Mouse (Mus musculus) cerebellum, adult 2 months (tissue): ENCODE data around the gene Qrich1.

ENCODE experiments used
- CTCF ChIP-seq: fragments of 200-500 bp; IDR thresholded peaks from 2 replicates; pipeline ENCODE4 v1.5.1; 2011; ENCODE audit warnings: low read depth, mild to moderate bottlenecking, control low read depth, low read length, moderate library complexity, borderline replicate concordance; ENCODE audit not compliant: insufficient read depth
- POLR2A ChIP-seq: fragments of 200-500 bp; IDR thresholded peaks from 2 replicates; pipeline ENCODE4 v1.6.1; 2011; ENCODE audit warnings: low read length, control low read depth, borderline replicate concordance; ENCODE audit not compliant: insufficient read depth

GRCm38 (mm10) chr9:108474528-108474927 lies 42.1 kb upstream of the Qrich1 start:
- TF ChIP-seq POLR2A (no peak), CTCF (no peak)
